Mouse (Mus musculus) liver, adult 2 months (tissue): ENCODE results near the gene Nkpd1.

ENCODE experiments used
- CTCF ChIP-seq: fragments of 200-500 bp; IDR thresholded peaks from 2 replicates; pipeline ENCODE4 v1.5.1; 2011; ENCODE audit warnings: low read depth, low read length, control low read depth
- POLR2A ChIP-seq: fragments of 200-500 bp; IDR thresholded peaks from 2 replicates; pipeline ENCODE4 v1.6.1; 2011; ENCODE audit warnings: low read length, control low read depth; ENCODE audit not compliant: insufficient read depth; ENCODE audit errors: extremely low read depth

DNA sequence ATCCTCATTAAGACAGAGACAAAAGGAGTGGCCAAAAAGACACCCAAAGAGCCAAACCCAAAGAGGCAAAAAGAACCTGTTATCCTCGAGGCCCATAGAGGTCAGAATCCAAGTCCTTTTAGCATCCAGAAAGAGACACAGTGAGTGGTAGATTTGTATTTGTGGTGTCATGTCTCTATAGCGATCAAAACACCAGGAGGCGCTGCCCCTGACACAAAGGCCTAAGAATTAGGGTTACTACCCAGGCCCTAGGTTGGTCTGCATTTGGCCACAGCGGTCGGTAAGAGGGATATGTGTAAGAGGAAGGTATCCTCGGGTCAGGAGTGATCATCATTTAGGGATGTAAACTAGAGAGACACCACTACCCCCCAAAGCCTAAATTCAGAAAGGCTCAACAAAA is 11.3 kb upstream of the Nkpd1 start:
- TF ChIP-seq POLR2A, result no peak
- no peak for TF ChIP-seq CTCF
